Mouse (Mus musculus) liver, adult 2 months (tissue): Measurements from ENCODE around the gene D1Pas1. TPM values are rescaled to one million over a fixed set of nuclear protein-coding genes. Genes with fewer than 3 reads are reported as not detected.

ENCODE experiments used
- DNase-seq: peaks from one replicate; pipeline ENCODE4 v3.0.0-alpha.2; 2011; ENCODE audit warnings: low read depth, low spot score; ENCODE audit errors: extremely low read depth
- H3K27ac ChIP-seq: fragments of 200-500 bp; replicated peaks from 2 replicates; pipeline ENCODE4 v1.5.1; 2012; ENCODE audit warnings: low read depth, mild to moderate bottlenecking, control low read depth, inconsistent platforms, low read length; ENCODE audit not compliant: insufficient read depth
- H3K27me3 ChIP-seq: fragments of 200-500 bp; 2 replicates; pipeline ENCODE4 v1.6.1; 2012; ENCODE audit warnings: mild to moderate bottlenecking, moderate library complexity, low read length, inconsistent platforms; ENCODE audit not compliant: control insufficient read depth, insufficient read depth
- H3K36me3 ChIP-seq: fragments of 200-500 bp; 2 replicates; pipeline ENCODE4 v1.6.1; 2012; ENCODE audit warnings: low read length, inconsistent platforms; ENCODE audit not compliant: control insufficient read depth, insufficient read depth
- H3K4me1 ChIP-seq: fragments of 200-500 bp; 2 replicates; pipeline ENCODE4 v1.6.1; 2011; ENCODE audit warnings: low read length; ENCODE audit not compliant: control insufficient read depth, insufficient read depth
- H3K4me3 ChIP-seq: fragments of 200-500 bp; 2 replicates; pipeline ENCODE4 v1.5.1; 2011; ENCODE audit warnings: low read depth, mild to moderate bottlenecking, control low read depth, low read length, moderate library complexity; ENCODE audit not compliant: insufficient read depth
- H3K79me2 ChIP-seq: fragments of 200-500 bp; 2 replicates; pipeline ENCODE4 v1.6.1; 2012; ENCODE audit warnings: inconsistent platforms, mild to moderate bottlenecking, low read length, moderate library complexity; ENCODE audit not compliant: control insufficient read depth, insufficient read depth
- H3K9ac ChIP-seq: fragments of 200-500 bp; 2 replicates; pipeline ENCODE4 v1.6.1; 2012; ENCODE audit warnings: low read depth, mild to moderate bottlenecking, control low read depth, inconsistent platforms, low read length
- CTCF ChIP-seq: fragments of 200-500 bp; IDR thresholded peaks from 2 replicates; pipeline ENCODE4 v1.5.1; 2011; ENCODE audit warnings: low read depth, low read length, control low read depth
- POLR2A ChIP-seq: fragments of 200-500 bp; IDR thresholded peaks from 2 replicates; pipeline ENCODE4 v1.6.1; 2011; ENCODE audit warnings: low read length, control low read depth; ENCODE audit not compliant: insufficient read depth; ENCODE audit errors: extremely low read depth
- WGBS: fragments of 180-500 bp; shearing (Covaris S2); methylation state at CpG from one replicate; pipeline ENCODE4 v1.1.7; 2018; 5-methylcytosine and 5-hydroxymethylcytosine counted together
- polyA plus RNA-seq: library from polyadenylated mRNA; depleted of rRNA; stranded (reverse); fragments of >200 nt; gene quantifications from 2 replicates; pipeline ENCODE4 v1.2.3, GENCODE M21; 2012
- total RNA-seq: library from RNA; depleted of rRNA; stranded (reverse); fragments of >200 nt; gene quantifications from 2 replicates; pipeline ENCODE4 v1.2.3, GENCODE M21; 2014

D1Pas1 gene
- total and polyA plus RNA-seq, 2 experiments = not detected

DNA sequence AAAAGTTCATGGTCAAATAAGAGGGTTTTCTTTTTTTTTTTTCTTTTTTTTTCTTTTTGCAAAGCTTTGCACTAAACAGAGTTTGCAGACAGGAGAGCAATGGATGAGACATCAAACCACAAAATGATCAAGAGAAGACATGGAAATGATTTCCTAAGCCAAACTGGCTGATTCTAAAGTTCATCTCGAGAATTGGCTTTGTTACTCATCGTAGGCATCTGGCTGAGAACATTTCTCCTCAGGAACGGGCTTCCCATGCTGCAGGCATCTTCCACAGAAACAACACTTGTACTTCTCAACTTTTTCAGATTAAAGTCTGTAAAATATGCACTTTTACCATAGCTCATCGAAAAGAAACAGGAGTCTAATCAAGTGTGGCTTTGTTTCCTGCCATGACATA lies 21.6 kb downstream of the D1Pas1 start:
- Histone ChIP-seq H3K79me2 (no peaks in the 10 kb centered on the region), H3K36me3 (no peaks in the 10 kb centered on the region), H3K4me3 (no peak overlapping the region), H3K27ac (no peak overlapping the region), H3K9ac (no peak overlapping the region), H3K4me1 (no peaks in the 10 kb centered on the region), H3K27me3 (no peaks in the 10 kb centered on the region)
- WGBS = 82% methylated on average over 4 of the region's 4 CpGs
- no peak for TF ChIP-seq CTCF
- no peak for TF ChIP-seq POLR2A
- no peak for DNase-seq

DNA sequence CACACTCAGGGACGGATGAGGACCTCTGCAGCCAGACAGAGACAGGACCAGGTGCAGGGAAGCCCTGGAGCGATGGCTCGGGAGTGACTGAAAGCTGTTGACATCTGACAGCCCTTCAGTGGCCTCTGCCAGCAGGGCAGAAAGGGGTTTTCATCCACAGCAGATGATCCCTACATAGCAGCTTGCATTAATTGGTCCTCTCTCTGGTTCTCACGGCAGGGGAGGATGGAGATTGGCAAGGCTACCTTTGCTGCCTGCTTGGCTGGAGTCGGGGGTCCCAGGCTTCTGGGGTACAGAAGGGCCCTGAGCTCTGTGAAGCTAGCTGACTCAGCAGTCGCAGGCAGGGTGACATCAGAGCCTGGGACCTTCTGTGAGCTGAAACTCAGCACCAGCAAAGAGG lies 24.3 kb downstream of the D1Pas1 start:
- no peaks in the 10 kb centered on the region for H3K27me3 ChIP-seq
- no peak overlapping the region for H3K27ac ChIP-seq
- WGBS = 82% methylated on average over 6 of the region's 6 CpGs
- TF ChIP-seq CTCF (no peak), POLR2A (no peak)
- no peak for DNase-seq
- H3K4me1 ChIP-seq = no peaks in the 10 kb centered on the region
- no peak overlapping the region for H3K4me3 ChIP-seq
- no peaks in the 10 kb centered on the region for H3K79me2 ChIP-seq
- H3K9ac ChIP-seq = no peak overlapping the region
- no peaks in the 10 kb centered on the region for H3K36me3 ChIP-seq

DNA sequence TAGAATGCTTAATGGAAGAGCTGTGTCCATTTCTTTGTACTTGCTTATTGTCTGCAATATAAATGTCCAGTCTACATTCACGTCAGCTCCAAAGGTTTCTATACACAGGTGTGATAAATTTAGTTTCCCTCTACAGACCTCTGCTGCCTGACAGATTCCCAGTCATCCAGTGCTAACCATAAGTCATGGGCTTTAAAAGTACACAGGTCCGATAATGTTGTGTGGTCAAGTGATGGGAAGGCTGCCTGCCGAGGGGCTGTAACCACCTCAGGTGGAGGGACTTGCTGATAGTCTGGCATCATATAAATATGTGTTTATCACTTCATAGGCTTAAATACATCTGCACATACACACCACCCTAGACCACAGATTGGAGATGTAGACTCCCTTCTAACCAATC lies 24.9 kb downstream of the D1Pas1 start:
- no peak overlapping the region for H3K27ac ChIP-seq
- no peak for DNase-seq
- no peaks in the 10 kb centered on the region for H3K79me2 ChIP-seq
- H3K9ac ChIP-seq = no peak overlapping the region
- H3K4me3 ChIP-seq = no peak overlapping the region
- no peaks in the 10 kb centered on the region for H3K36me3 ChIP-seq
- whole genome bisulfite sequencing = 93% methylated on average over 3 of the region's 3 CpGs
- no peaks in the 10 kb centered on the region for H3K4me1 ChIP-seq
- H3K27me3 ChIP-seq = no peaks in the 10 kb centered on the region
- TF ChIP-seq POLR2A (no peak), CTCF (no peak)

DNA sequence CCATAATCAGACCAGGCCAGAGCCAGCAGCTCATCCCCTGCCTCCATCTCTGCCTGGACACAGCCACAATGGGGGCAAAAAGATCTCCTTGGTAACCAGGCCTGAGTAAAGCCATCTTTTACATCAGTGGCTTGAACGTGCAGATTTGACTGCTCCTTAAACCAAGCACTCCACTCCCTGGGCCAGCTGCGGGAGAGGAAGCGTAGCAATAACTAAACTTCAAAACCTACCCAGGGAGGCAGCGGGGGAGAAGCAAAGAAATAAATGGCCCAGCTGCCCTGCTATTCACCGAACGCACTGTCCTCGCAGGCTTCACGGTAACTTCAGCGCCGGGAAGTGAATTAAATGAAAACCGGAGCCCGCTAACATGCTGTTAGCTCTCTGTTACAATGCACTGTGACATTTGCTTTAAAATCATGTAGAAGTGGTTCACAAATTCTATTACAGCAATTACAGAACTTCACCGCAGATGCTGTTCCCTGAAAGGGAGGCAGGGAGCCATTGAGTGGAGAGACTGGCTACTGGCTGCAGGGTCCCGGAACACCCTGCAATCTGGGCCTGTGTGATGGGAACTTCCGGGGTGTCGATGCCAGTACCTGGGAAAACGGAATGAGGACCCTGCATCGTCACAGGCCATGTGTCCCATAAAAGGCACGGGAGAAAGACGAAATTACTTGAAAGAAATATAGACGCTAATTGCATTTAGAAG lies 30.5 kb downstream of the D1Pas1 start:
- WGBS = 94% methylated on average over 21 of the region's 21 CpGs

DNA sequence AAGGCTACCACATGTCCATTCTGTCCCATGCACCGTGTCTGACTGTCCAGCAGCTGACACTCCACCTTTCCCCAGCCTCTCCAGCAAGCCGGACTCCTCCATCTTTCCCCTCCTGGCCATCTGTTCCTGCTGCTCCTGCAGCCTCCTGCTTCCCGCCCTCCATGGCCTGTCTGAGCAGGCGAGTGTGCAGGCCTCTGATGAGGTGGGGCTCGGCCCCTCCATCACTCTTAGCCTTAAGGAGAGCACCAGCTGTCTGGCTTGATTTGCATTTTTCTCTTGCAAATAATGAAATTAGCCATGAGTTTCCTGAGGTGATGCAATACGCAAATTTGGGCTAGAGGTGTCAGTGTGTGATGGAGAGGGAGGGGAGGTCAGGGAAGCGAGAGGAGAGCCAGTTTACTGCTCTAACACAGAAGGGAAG lies 36.2 kb downstream of the D1Pas1 start:
- Histone ChIP-seq H3K79me2 (no peaks in the 10 kb centered on the region), H3K4me3 (no peak overlapping the region), H3K36me3 (no peaks in the 10 kb centered on the region), H3K9ac (no peak overlapping the region), H3K27ac (no peak overlapping the region), H3K4me1 (no peaks in the 10 kb centered on the region), H3K27me3 (no peaks in the 10 kb centered on the region)
- WGBS = 78% methylated on average over 7 of the region's 7 CpGs
- no peak for DNase-seq
- TF ChIP-seq POLR2A = no peak
- no peak for TF ChIP-seq CTCF

More for the DNA sequence above, 30.5 kb downstream of the D1Pas1 start:
- Histone ChIP-seq H3K9ac (no peak overlapping the region), H3K4me1 (no peaks in the 10 kb centered on the region), H3K27me3 (no peaks in the 10 kb centered on the region), H3K4me3 (no peak overlapping the region), H3K27ac (no peak overlapping the region), H3K36me3 (no peaks in the 10 kb centered on the region), H3K79me2 (no peaks in the 10 kb centered on the region)
- TF ChIP-seq CTCF (no peak), POLR2A (no peak)
- no peak for DNase-seq

DNA sequence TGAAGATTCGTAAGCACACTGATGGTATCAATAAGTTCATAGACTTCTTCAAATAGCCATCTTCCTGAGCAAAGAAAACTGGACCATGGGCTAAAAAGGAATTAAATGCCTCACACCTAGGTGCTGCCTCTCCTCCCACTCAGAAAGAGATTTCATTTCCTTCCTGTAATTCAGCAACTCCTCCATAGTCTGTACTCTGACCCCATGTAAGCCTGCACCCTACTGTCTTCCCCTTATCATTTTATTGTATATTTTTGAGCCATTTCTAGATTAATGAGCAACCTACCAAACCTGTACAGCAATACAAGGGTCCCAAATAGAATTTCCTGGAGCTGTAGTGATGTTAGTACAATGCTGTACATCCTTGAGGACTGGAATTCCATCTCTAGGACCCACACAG lies 37.1 kb downstream of the D1Pas1 start:
- Histone ChIP-seq H3K9ac (no peak overlapping the region), H3K4me3 (no peak overlapping the region), H3K79me2 (no peaks in the 10 kb centered on the region), H3K36me3 (no peaks in the 10 kb centered on the region), H3K4me1 (no peaks in the 10 kb centered on the region), H3K27me3 (no peaks in the 10 kb centered on the region), H3K27ac (no peak overlapping the region)
- WGBS = 96% methylated on average over 1 of the region's 1 CpGs
- DNase-seq = no peak
- no peak for TF ChIP-seq CTCF
- TF ChIP-seq POLR2A = no peak
